Mouse (Mus musculus): ENCODE data around the gene Chrm4. TPM values are rescaled to one million over a fixed set of nuclear protein-coding genes. Genes with fewer than 3 reads are reported as not detected.
A peak's percentile ranks its signal among the peaks of the same experiment; 100 is the strongest.

Chrm4 gene
- total RNA-seq, 4 experiments from 2014 or later, result not detected

DNA sequence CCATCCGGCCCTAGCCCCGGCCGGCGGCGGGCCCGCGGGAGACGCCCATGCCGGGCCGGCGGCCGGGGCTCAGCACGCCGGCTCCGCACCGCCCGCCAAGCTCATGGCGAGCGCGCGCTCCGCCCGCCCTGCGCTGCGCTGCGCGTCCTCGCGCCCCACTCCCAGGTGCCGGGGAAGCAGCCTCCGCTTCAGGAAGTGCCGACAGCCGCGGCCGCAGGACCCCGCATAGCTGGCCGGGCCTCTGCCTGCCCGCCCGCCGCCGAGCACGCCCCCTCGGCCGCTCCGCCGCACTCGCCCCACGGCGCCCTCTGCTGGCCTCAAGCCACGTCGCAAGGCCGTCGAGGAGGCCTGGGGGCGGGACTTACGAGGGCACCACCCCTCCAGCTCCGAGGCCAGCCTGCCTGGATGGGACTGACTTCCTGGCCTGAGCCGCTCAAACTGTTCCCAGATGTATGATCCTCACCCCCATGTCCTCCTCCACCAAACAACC lies 36.4 kb downstream of the Chrm4 start:
- peak; percentile 96 for DNase-seq (ENCODE audit: low spot score)

- no peak for DNase-seq (ENCODE audit: low spot score)
Measured at GRCm38 (mm10) chr2:91964610-91965204, 37.7 kb downstream of the Chrm4 start.

GRCm38 (mm10) chr2:91965417-91965816 lies 38.4 kb downstream of the Chrm4 start:
- peak; percentile 76 for DNase-seq (ENCODE audit: low spot score)

DNA sequence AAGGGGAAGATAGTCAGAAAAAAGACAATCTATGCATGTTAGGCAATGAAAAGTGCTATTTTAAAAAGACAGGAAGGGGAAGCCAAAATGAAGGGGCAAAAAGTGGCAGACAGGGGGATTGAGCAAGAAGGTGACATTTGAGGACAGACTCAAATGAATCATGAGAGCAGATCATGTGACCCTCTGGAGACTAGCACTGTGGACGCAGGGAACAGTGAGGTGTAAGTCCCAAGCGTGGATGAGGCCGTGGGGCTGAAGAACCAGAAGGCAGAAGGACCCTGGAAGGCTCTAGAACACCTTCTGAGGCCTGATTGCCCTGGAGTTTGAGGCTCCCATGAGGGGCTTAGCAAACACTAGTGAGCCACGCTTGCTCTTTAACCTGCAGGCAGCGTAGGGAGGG lies 39.3 kb downstream of the Chrm4 start:
- DNase-seq (ENCODE audit: low spot score), result no peak

GRCm38 (mm10) chr2:91967962-91968361 lies 40.9 kb downstream of the Chrm4 start:
- peak; percentile 68 for DNase-seq (ENCODE audit: low spot score)

GRCm38 (mm10) chr2:91971231-91972097 lies 44.4 kb downstream of the Chrm4 start:
- peak; percentile 53 for DNase-seq (ENCODE audit: low spot score)

DNA sequence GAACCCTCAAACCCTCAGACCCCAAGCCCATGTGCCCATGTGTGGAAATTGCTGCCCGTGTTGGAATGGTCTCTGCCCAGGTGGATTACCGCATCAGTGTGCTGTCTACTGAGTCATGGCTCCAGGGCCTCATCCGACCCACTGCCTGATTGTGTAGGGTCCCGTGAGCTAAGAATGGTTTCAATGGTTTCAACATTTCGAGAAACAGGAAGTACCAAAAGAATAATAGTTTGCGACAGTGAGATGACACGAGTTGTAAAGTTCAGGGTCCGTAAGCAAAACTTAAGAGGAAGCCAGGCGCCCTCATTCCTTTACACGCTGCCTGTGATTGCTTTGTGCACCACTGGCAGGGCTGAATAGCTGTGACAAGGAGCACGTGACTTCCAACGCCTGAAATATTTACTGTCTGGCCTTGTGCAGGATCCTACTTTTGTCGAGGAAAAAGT lies 45.1 kb downstream of the Chrm4 start:
- no peak for DNase-seq (ENCODE audit: low spot score)

- no peak for DNase-seq (ENCODE audit: low spot score)
Measured at GRCm38 (mm10) chr2:91973416-91974135, 46.5 kb downstream of the Chrm4 start.

GRCm38 (mm10) chr2:91975581-91976541 lies 48.8 kb downstream of the Chrm4 start, which contains the start of gene Dgkz:
Gene Dgkz, minus strand, starts transcription at chr2:91975864.
- DNase-seq (ENCODE audit: low spot score), result no peak

DNA sequence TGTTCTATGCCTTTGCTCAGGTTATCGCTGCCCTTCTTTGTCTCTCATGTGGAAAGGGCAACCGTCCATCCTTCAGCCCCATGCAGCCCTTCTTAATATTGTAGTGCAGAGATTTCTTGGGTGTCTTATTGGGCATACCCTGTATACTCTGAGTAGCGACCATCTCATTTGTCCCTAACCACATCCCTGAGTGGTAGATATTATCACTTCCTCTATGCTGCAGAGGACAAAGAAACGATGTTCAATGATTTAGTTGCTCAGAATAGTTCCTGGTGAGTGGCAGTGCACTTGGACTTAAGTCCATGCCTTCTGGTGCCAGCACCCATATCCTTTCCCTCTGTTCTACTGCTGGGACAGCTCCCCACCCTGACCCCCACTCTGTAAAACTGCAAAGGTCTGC lies 50.9 kb downstream of the Chrm4 start:
- DNase-seq (ENCODE audit: low spot score), result no peak

Small RNA genes within 50 kb of the gene (microRNA-seq; reads per million reads assigned to microRNA genes)
- not detected for gene Mir6999

Other genes starting within 250 kb of the Chrm4 start
- gene Atg13, start 216.7 kb upstream of the Chrm4 start, total RNA-seq (2022), result 10 to 100 TPM; 50.7 to 59.6 (median 55.4) TPM
- 1 to 10 TPM; 5.8 to 8.5 (median 6.5) TPM for gene Harbi1, start 216.4 kb upstream of the Chrm4 start, total RNA-seq (2022)
- 10 to 100 TPM; 16.2 to 18.1 (median 16.6) TPM for gene Ambra1, start 197.1 kb upstream of the Chrm4 start, total RNA-seq (2022)
- gene Mdk, start 5.0 kb downstream of the Chrm4 start, total RNA-seq (2022), result 1 to 10 TPM; 1.5 to 4.3 (median 3.4) TPM
- gene Gm9821, start 18.5 kb downstream of the Chrm4 start, total RNA-seq (2022), result not detected
- 10 to 100 TPM; 31.4 to 49.0 (median 42.7) TPM for gene Dgkz, start 48.6 kb downstream of the Chrm4 start, total RNA-seq (2022)
- 1 to 10 TPM; 2.5 to 4.0 (median 3.1) TPM for gene Creb3l1, start 97.3 kb downstream of the Chrm4 start, total RNA-seq (2022)
- gene Phf21a, start 165.9 kb downstream of the Chrm4 start, total RNA-seq (2022), result 10 to 100 TPM; 24.3 to 30.5 (median 28.2) TPM

All from heart, adult 8-10 months (tissue).